Mouse (Mus musculus) lung, embryonic 14.5 days (tissue): Measurements from ENCODE around the gene Ifna1. TPM values are rescaled to one million over a fixed set of nuclear protein-coding genes. Genes with fewer than 3 reads are reported as not detected.
"Not testable (repeated sequence)": the region's sequence is repeated elsewhere in the genome, so short reads cannot be mapped to it uniquely, and the experiment has no call there.

ENCODE experiments used
- ATAC-seq: fragments of 200-750 bp; cut with Nextera tagmentation; 2 replicates; pipeline ENCODE4 v1.8.0; 2017; ENCODE audit warnings: mild to moderate bottlenecking, moderate TSS enrichment, moderate library complexity; ENCODE audit not compliant: insufficient read depth
- DNase-seq: peaks from one replicate; pipeline ENCODE4 v3.0.0-alpha.2; 2015
- H3K27ac ChIP-seq: fragments of 300-500 bp; sonication (generic); 2 replicates; pipeline ENCODE4 v1.5.1; 2014; ENCODE audit warnings: low read depth, mild to moderate bottlenecking, moderate library complexity
- H3K27me3 ChIP-seq: fragments of 300-500 bp; sonication (generic); 2 replicates; pipeline ENCODE4 v1.6.1; 2014; ENCODE audit warnings: low read length, control low read depth; ENCODE audit not compliant: insufficient read depth
- H3K36me3 ChIP-seq: fragments of 300-500 bp; sonication (generic); 2 replicates; pipeline ENCODE4 v1.6.1; 2014; ENCODE audit warnings: control low read depth; ENCODE audit not compliant: insufficient read depth
- H3K4me1 ChIP-seq: fragments of 300-500 bp; sonication (generic); 2 replicates; pipeline ENCODE4 v1.6.1; 2014; ENCODE audit warnings: antibody characterized with exemption, control low read depth; ENCODE audit not compliant: insufficient read depth
- H3K4me2 ChIP-seq: fragments of 300-500 bp; sonication (generic); 2 replicates; pipeline ENCODE4 v1.6.1; 2014; ENCODE audit warnings: mild to moderate bottlenecking
- H3K4me3 ChIP-seq: fragments of 300-500 bp; sonication (generic); 2 replicates; pipeline ENCODE4 v1.5.1; 2014; ENCODE audit warnings: low read depth, low read length
- H3K9ac ChIP-seq: fragments of 300-500 bp; sonication (generic); 2 replicates; pipeline ENCODE4 v1.6.1; 2014
- H3K9me3 ChIP-seq: fragments of 300-500 bp; sonication (generic); 2 replicates; pipeline ENCODE4 v1.6.1; 2016; ENCODE audit warnings: low read depth, low read length, control low read depth
- CTCF ChIP-seq: IDR thresholded peaks from 2 replicates; pipeline ENCODE4 v1.5.1; 2016; ENCODE audit warnings: antibody characterized with exemption, low read depth
- whole genome bisulfite sequencing: fragments of 180-500 bp; shearing (Covaris S2); extraction: QIAGEN DNeasy Blood & Tissue Kit; methylation state at CpG from one replicate; pipeline ENCODE4 v1.1.7; 2014; 5-methylcytosine and 5-hydroxymethylcytosine counted together
- polyA plus RNA-seq: library from polyadenylated mRNA; unstranded; fragments of >200 nt; fragmentation: Nextera tagmentation; extraction: Ambion mirVana; gene quantifications from 2 replicates; pipeline ENCODE4 v1.2.1, GENCODE M21; 2014

The Ifna1 gene
- polyA plus RNA-seq: not detected in 2 replicates

GRCm38 (mm10) chr4:88849698-88850097 is at the start of gene Ifna1:
Ifna1 (plus strand) TSS chr4:88850087.
- Histone ChIP-seq H3K4me3 (no peak within 1 kb of the TSS), H3K9ac (no peak within 1 kb of the TSS), H3K4me2 (no peak within 1 kb of the TSS), H3K36me3 (no peaks in the 10 kb centered on the region), H3K27me3 (no peaks in the 10 kb centered on the region), H3K9me3 (no peaks in the 10 kb centered on the region), H3K4me1 (no peaks in the 10 kb centered on the region), H3K27ac (no peak within 1 kb of the TSS)
- ATAC-seq: no peak
- DNase-seq: no peak
- TF ChIP-seq CTCF: no peak
- 85% methylated on average over 1 of the region's 1 CpGs for WGBS

DNA sequence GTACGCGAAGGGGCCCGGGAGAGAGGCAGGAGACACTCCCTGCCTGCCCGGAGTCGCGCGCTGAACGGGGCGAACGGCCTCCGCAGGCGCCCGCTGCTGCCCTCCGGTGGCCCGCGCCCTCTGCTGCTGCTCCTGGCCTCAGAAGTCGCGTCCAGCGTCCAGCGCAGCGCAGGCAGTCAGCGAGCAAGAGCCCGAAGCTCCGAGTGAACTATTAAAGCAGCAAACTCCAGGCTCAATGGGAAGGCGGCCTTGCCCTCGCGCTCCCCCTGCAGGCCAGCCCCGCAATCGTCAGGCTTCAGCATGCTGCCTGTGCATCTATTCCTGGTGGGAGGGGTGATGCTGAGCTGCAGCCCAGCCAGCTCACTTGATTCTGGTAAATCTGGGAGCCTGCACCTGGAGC is 46.9 kb upstream of the Ifna1 start, which contains the start of gene Gm13287:
Gm13287 (plus strand) TSS at position 301 of the 400 bp plus-strand sequence.
- ATAC-seq, H3K9me3 ChIP-seq, H3K4me3 ChIP-seq, DNase-seq, H3K27ac ChIP-seq, H3K4me1 ChIP-seq, H3K27me3 ChIP-seq, H3K9ac ChIP-seq, H3K36me3 ChIP-seq: not testable (repeated sequence)
- WGBS: no CpG with 5 or more reads among the region's 29 CpGs
- H3K4me2 ChIP-seq: 0 out of 2 replicates have a peak within 1 kb of the TSS, but pooled peaks have one; percentile 25

DNA sequence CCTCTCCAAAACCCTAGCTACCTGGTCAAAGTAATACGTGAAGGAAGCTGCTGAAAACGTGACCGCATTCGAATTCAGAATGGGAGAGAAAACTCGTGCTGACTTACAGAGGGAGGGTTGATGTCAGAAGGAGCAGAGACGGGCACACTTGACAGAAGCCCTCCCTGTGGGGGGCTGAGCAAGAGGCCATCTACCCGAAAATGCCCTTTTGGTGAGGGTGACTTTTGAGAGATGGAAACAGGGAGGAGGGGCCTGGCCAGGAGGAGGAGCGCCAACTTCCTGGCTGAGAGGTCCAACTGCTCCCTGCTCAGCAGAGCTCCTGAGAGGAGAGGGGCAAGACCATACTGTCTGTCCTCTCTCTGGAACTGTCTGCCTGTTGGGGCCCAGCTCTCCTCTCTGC is 44.7 kb upstream of the Ifna1 start, which contains the start of gene Gm13288:
Gm13288 (plus strand) TSS at position 301 of the 400 bp plus-strand sequence.
- ATAC-seq, H3K4me2 ChIP-seq, H3K4me3 ChIP-seq: not testable (repeated sequence)

GRCm38 (mm10) chr4:88805761-88806160 is 44.1 kb upstream of the Ifna1 start:
- 3% methylated on average over 6 of the region's 34 CpGs for WGBS
- not testable (repeated sequence) for H3K9me3 ChIP-seq, H3K27me3 ChIP-seq, H3K27ac ChIP-seq, H3K4me1 ChIP-seq, DNase-seq, H3K4me2 ChIP-seq, H3K9ac ChIP-seq, H3K4me3 ChIP-seq, H3K36me3 ChIP-seq, ATAC-seq

More for the DNA sequence above, 44.7 kb upstream of the Ifna1 start, which contains the start of gene Gm13288:
- H3K27me3 ChIP-seq, H3K4me1 ChIP-seq, H3K9me3 ChIP-seq, DNase-seq, H3K27ac ChIP-seq, H3K36me3 ChIP-seq, H3K9ac ChIP-seq: not testable (repeated sequence)
- no CpG with 5 or more reads among the region's 8 CpGs for WGBS

DNA sequence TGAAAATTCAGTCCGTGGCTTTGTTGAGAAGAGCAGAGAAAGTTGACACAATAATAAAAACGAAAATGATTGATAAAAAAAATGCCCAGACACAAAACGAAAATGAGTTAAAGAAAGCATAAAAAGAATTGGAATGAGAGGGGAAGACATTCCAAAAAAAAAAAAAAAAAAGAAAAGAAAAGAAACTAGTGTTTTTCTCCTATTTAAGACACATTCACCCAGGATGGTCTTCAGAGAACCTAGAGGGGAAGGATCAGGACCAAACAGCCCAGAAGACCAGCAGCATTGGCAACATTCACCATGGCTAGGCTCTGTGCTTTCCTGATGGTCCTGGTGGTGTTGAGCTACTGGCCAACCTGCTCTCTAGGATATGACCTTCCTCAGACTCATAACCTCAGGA is 34.0 kb upstream of the Ifna1 start, which contains the start of gene Ifna7:
Ifna7 (plus strand) TSS at position 301 of the 400 bp plus-strand sequence.
- Histone ChIP-seq H3K4me3 (no peak within 1 kb of the TSS), H3K36me3 (no peaks in the 10 kb centered on the region), H3K27me3 (no peaks in the 10 kb centered on the region; the same call in 1 of the 2 replicates), H3K27ac (no peak within 1 kb of the TSS), H3K4me1 (no peaks in the 10 kb centered on the region), H3K9me3 (no peaks in the 10 kb centered on the region), H3K9ac (no peak within 1 kb of the TSS), H3K4me2 (no peak within 1 kb of the TSS)
- ATAC-seq (no peak), DNase-seq (no peak)
- WGBS: 51% methylated on average over 3 of the region's 3 CpGs
- TF ChIP-seq CTCF: no peak

- no peak for TF ChIP-seq CTCF
These were observed 30.2 kb upstream of the Ifna1 start, which contains the start of gene Ifna11 for GRCm38 (mm10) chr4:88819659-88820058. Ifna11 (plus strand) TSS chr4:88819959.

GRCm38 (mm10) chr4:88822995-88823394 is 26.9 kb upstream of the Ifna1 start:
- Histone ChIP-seq H3K9me3 (no peaks in the 10 kb centered on the region), H3K27ac (no peak overlapping the region), H3K27me3 (no peaks in the 10 kb centered on the region), H3K4me1 (no peaks in the 10 kb centered on the region), H3K9ac (no peak overlapping the region), H3K4me2 (no peak overlapping the region), H3K4me3 (no peak overlapping the region), H3K36me3 (no peaks in the 10 kb centered on the region)
- peak; percentile 58 for TF ChIP-seq CTCF
- DNase-seq: peak; percentile 62
- 20% methylated on average over 4 of the region's 4 CpGs for WGBS
- no peak for ATAC-seq

More at GRCm38 (mm10) chr4:88819659-88820058, 30.2 kb upstream of the Ifna1 start, which contains the start of gene Ifna11:
- no peaks in the 10 kb centered on the region for H3K9me3 ChIP-seq
- H3K4me1 ChIP-seq: no peaks in the 10 kb centered on the region
- no peak within 1 kb of the TSS for H3K9ac ChIP-seq
- ATAC-seq (no peak), DNase-seq (no peak)
- no peak within 1 kb of the TSS for H3K27ac ChIP-seq
- H3K4me2 ChIP-seq: no peak within 1 kb of the TSS
- 83% methylated on average over 1 of the region's 1 CpGs for WGBS
- no peaks in the 10 kb centered on the region for H3K36me3 ChIP-seq
- no peak within 1 kb of the TSS for H3K4me3 ChIP-seq
- H3K27me3 ChIP-seq: no peaks in the 10 kb centered on the region; the same call in 1 of the 2 replicates

DNA sequence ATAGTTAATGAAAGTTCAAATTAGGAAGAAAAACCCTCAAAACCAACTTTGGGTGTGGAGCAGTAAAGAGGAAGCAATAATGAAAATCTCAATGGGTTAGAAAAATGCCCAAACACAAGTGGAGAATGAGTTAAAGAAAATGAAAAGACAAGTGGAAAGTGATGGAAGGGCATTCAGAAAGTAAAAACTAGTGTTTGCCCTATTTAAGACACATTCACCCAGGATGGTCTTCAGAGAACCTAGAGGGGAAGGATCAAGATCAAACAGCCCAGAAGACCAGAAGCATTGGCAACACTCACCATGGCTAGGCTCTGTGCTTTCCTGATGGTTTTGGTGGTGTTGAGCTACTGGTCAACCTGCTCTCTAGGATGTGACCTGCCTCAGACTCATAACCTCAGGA is 22.8 kb upstream of the Ifna1 start, which contains the start of gene Ifna6:
Ifna6 (plus strand) TSS at position 301 of the 400 bp plus-strand sequence.
- H3K27ac ChIP-seq, DNase-seq, ATAC-seq, H3K9me3 ChIP-seq, H3K9ac ChIP-seq, H3K4me1 ChIP-seq, H3K27me3 ChIP-seq, H3K36me3 ChIP-seq, H3K4me3 ChIP-seq, H3K4me2 ChIP-seq: not testable (repeated sequence)
